Mouse (Mus musculus) left cerebral cortex, adult 9 months (tissue): ENCODE measurements around the gene Dram1.

Experiments
- DNase-seq, 2 experiments: peaks; one replicate each; pipeline ENCODE4 v3.0.0; 2022; ENCODE audit warnings: low spot score in 2 of 2

Dram1 gene

GRCm38 (mm10) chr10:88288061-88288460 is 90.8 kb downstream of the Dram1 start:
- DNase-seq: no peak

- DNase-seq: no peak
These were observed 91.6 kb downstream of the Dram1 start for GRCm38 (mm10) chr10:88287261-88287660.

GRCm38 (mm10) chr10:88284343-88284990 is 94.4 kb downstream of the Dram1 start:
- DNase-seq: no peak

GRCm38 (mm10) chr10:88281699-88282098 is 97.2 kb downstream of the Dram1 start:
- DNase-seq: no peak

GRCm38 (mm10) chr10:88274045-88274444 is 104.8 kb downstream of the Dram1 start:
- DNase-seq: no peak
